Mouse (Mus musculus) retina, adult 2 months (tissue): ENCODE measurements around the gene Pik3cd.

Source experiments
- DNase-seq: peaks from one replicate; pipeline ENCODE4 v3.0.0-alpha.2; 2012; ENCODE audit warnings: low read depth, low spot score

Gene Pik3cd

GRCm38 (mm10) chr4:149724916-149725470 lies 22.6 kb upstream of the Pik3cd start:
- DNase-seq, result no peak

- peak; percentile 50 for DNase-seq
These were observed 21.7 kb upstream of the Pik3cd start for GRCm38 (mm10) chr4:149723855-149724731.

GRCm38 (mm10) chr4:149723021-149723390 lies 20.6 kb upstream of the Pik3cd start:
- no peak for DNase-seq

GRCm38 (mm10) chr4:149722104-149723020 lies 20.0 kb upstream of the Pik3cd start:
- DNase-seq, result no peak

GRCm38 (mm10) chr4:149721163-149721562 lies 18.8 kb upstream of the Pik3cd start:
- DNase-seq, result no peak

- DNase-seq, result no peak
These were observed 17.3 kb upstream of the Pik3cd start for GRCm38 (mm10) chr4:149719686-149720085.

- DNase-seq, result no peak
These were observed 12.2 kb upstream of the Pik3cd start for GRCm38 (mm10) chr4:149714542-149714941.

GRCm38 (mm10) chr4:149711955-149712354 lies 9.6 kb upstream of the Pik3cd start:
- peak; percentile 33 for DNase-seq

- no peak for DNase-seq
These were observed 9.1 kb upstream of the Pik3cd start for GRCm38 (mm10) chr4:149711485-149711884.

GRCm38 (mm10) chr4:149710510-149710909 lies 8.1 kb upstream of the Pik3cd start:
- no peak for DNase-seq

- no peak for DNase-seq
These were observed 3.6 kb upstream of the Pik3cd start for GRCm38 (mm10) chr4:149705941-149706340.

- no peak for DNase-seq
These were observed 2.9 kb upstream of the Pik3cd start for GRCm38 (mm10) chr4:149705298-149705697.

GRCm38 (mm10) chr4:149701426-149702209 lies 753 bp downstream of the Pik3cd start:
- DNase-seq, result no peak

- DNase-seq, result no peak
These were observed 2.4 kb downstream of the Pik3cd start for GRCm38 (mm10) chr4:149699953-149700352.

- no peak for DNase-seq
These were observed 4.1 kb downstream of the Pik3cd start for GRCm38 (mm10) chr4:149698197-149698821.

GRCm38 (mm10) chr4:149697506-149698196 lies 4.7 kb downstream of the Pik3cd start:
- no peak for DNase-seq

GRCm38 (mm10) chr4:149696189-149696971 lies 6.0 kb downstream of the Pik3cd start:
- no peak for DNase-seq

GRCm38 (mm10) chr4:149691368-149691767 lies 11.0 kb downstream of the Pik3cd start:
- no peak for DNase-seq

- DNase-seq, result no peak
These were observed 11.5 kb downstream of the Pik3cd start for GRCm38 (mm10) chr4:149690828-149691280.
